Mouse (Mus musculus) erythroblast, embryonic 14.5 days (primary cell): ENCODE measurements around the gene Defb22.

Experiments
- GATA1 ChIP-seq: IDR thresholded peaks from 2 replicates; pipeline ENCODE4 v1.6.1; 2012; ENCODE audit warnings: low read length, inconsistent platforms, mixed read lengths
- TAL1 ChIP-seq: IDR thresholded peaks from 3 replicates; pipeline ENCODE4 v1.6.1; 2012; ENCODE audit warnings: low read length, inconsistent platforms, mixed read lengths

- TF ChIP-seq GATA1 = no peak
- TF ChIP-seq TAL1 = no peak
These were observed 53.5 kb downstream of the Defb22 start for GRCm38 (mm10) chr2:152436405-152436901.
